8 mouse cellular contexts compared by ENCODE assay signal in the genomic region with DNA sequence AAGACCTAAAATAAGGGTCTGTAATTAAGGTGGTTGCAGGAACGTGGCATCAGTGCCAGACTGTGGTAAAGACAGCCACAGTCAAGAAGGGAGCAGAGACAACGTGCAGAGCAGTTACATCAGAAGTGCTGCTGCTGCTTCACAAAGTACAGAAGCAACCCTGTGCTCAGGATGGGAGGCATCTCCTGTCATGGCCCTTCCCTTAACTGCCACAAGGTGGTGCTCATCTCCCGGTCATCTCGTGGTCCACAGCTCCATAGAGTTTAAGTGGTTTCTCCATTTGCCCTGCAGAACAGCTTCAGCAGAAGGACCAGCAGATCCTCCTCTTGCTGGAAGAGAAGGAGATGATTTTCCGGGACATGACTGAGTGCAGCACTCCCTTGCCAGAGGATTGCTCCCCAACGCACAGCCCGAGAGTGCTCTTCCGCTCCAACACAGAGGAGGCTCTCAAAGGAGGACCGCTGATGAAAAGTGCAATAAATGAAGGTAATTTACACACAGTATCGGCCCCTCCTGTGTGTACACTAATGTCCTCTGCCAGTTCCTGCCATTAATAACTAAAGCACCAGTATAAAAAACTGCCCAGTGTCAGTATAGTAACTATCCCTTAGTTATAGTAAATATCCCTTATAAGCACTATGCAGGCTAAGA.
A peak's percentile ranks its signal among the peaks of the same experiment; 100 is the strongest.
DNase-seq lines count a peak whose midpoint lies in the region; ATAC-seq and TF ChIP-seq lines count a peak whose summit lies in the region.

No protein-coding gene starts in this region.

- WGBS in embryonic facial prominence, embryonic 12.5 days: 55% methylated on average over 10 of the region's 10 CpGs
- 53% methylated on average over 10 of the region's 10 CpGs for WGBS in heart, embryonic 10.5 days
- 55% methylated on average over 10 of the region's 10 CpGs for WGBS in limb, embryonic 14.5 days
- 57% methylated on average over 10 of the region's 10 CpGs for WGBS in midbrain, postnatal 0 days

- H3K36me3 ChIP-seq in embryonic facial prominence, embryonic 12.5 days: peaks cover 73% of the 10 kb centered on the region
- H3K36me3 ChIP-seq in heart, embryonic 10.5 days: peaks cover 77% of the 10 kb centered on the region
- peaks cover 69% of the 10 kb centered on the region for H3K36me3 ChIP-seq in limb, embryonic 14.5 days (ENCODE audit: control insufficient read depth, insufficient read depth, low read length)
- H3K36me3 ChIP-seq in midbrain, postnatal 0 days (ENCODE audit: insufficient read depth, low read length): peaks cover 2% of the 10 kb centered on the region
- peaks cover 24% of the 10 kb centered on the region for H3K36me3 ChIP-seq in splenic B cell, adult 2 months (ENCODE audit: control insufficient read depth, insufficient read depth, low read length, poor library complexity, severe bottlenecking)

- no peak for TF ChIP-seq POLR2A in limb, embryonic 14.5 days (IDR thresholded peaks at IDR 0.05; ENCODE audit: borderline replicate concordance, extremely low read depth, insufficient read depth, insufficient read length)

- peak; percentile 67; the same call in 1 of the 2 replicates for ATAC-seq in embryonic facial prominence, embryonic 12.5 days (ENCODE audit: insufficient number of reproducible peaks, insufficient read depth, low FRiP score, low TSS enrichment)
- ATAC-seq in limb, embryonic 14.5 days (ENCODE audit: low FRiP score, low read depth): peak; percentile 85
- ATAC-seq in midbrain, postnatal 0 days (ENCODE audit: low FRiP score): peak; percentile 80

- no peak overlapping the region for H3K4me2 ChIP-seq in embryonic facial prominence, embryonic 12.5 days (replicated peaks)
- H3K4me2 ChIP-seq in limb, embryonic 14.5 days (replicated peaks; ENCODE audit: low read depth, low read length, severe bottlenecking): no peak overlapping the region
- H3K4me2 ChIP-seq in midbrain, postnatal 0 days (ENCODE audit: low read depth, low read length, poor library complexity, severe bottlenecking): no peak overlapping the region

- H3K9me3 ChIP-seq in embryonic facial prominence, embryonic 12.5 days: no peaks in the 10 kb centered on the region
- H3K9me3 ChIP-seq in heart, embryonic 10.5 days: no peaks in the 10 kb centered on the region
- H3K9me3 ChIP-seq in limb, embryonic 14.5 days (ENCODE audit: control insufficient read depth, low read length): no peaks in the 10 kb centered on the region
- H3K9me3 ChIP-seq in midbrain, postnatal 0 days (ENCODE audit: low read length): no peaks in the 10 kb centered on the region

- H3K4me1 ChIP-seq in embryonic facial prominence, embryonic 12.5 days: no peaks in the 10 kb centered on the region
- no peaks in the 10 kb centered on the region for H3K4me1 ChIP-seq in heart, embryonic 10.5 days
- no peaks in the 10 kb centered on the region for H3K4me1 ChIP-seq in limb, embryonic 14.5 days (ENCODE audit: control insufficient read depth, insufficient read depth, low read length)
- no peaks in the 10 kb centered on the region for H3K4me1 ChIP-seq in midbrain, postnatal 0 days (ENCODE audit: insufficient read depth, low read length)

- DNase-seq in 416B (ENCODE audit: low read depth): peak; percentile 78
- DNase-seq in adrenal gland, adult 8-10 months: peak; percentile 37
- DNase-seq in heart, embryonic 10.5 days (ENCODE audit: low spot score): peak; percentile 86
- DNase-seq in kidney, adult 9 months: peak; percentile 64
- DNase-seq in limb, embryonic 14.5 days (ENCODE audit: low spot score): peak; percentile 72
- peak; percentile 82 for DNase-seq in midbrain, postnatal 0 days (ENCODE audit: low spot score)
- peak; percentile 82 for DNase-seq in splenic B cell, adult 2 months (ENCODE audit: low read depth, low spot score)

- H3K27ac ChIP-seq in embryonic facial prominence, embryonic 12.5 days: no peak overlapping the region
- no peak overlapping the region for H3K27ac ChIP-seq in heart, embryonic 10.5 days
- H3K27ac ChIP-seq in limb, embryonic 14.5 days (replicated peaks; ENCODE audit: low read depth, low read length): no peak overlapping the region
- H3K27ac ChIP-seq in midbrain, postnatal 0 days (ENCODE audit: low read depth, low read length): no peak overlapping the region

- H3K4me3 ChIP-seq in embryonic facial prominence, embryonic 12.5 days: no peak overlapping the region
- no peak overlapping the region for H3K4me3 ChIP-seq in heart, embryonic 10.5 days
- H3K4me3 ChIP-seq in limb, embryonic 14.5 days (replicated peaks; ENCODE audit: low read length): no peak overlapping the region
- no peak overlapping the region for H3K4me3 ChIP-seq in midbrain, postnatal 0 days (ENCODE audit: low read depth, low read length)

- no peak overlapping the region for H3K9ac ChIP-seq in embryonic facial prominence, embryonic 12.5 days
- H3K9ac ChIP-seq in limb, embryonic 14.5 days (ENCODE audit: low read depth, low read length, severe bottlenecking): no peak overlapping the region
- no peak overlapping the region for H3K9ac ChIP-seq in midbrain, postnatal 0 days (replicated peaks; ENCODE audit: low read length, poor library complexity, severe bottlenecking)

- H3K27me3 ChIP-seq in embryonic facial prominence, embryonic 12.5 days: no peaks in the 10 kb centered on the region
- H3K27me3 ChIP-seq in heart, embryonic 10.5 days (ENCODE audit: insufficient read depth, poor library complexity, severe bottlenecking): no peaks in the 10 kb centered on the region
- H3K27me3 ChIP-seq in limb, embryonic 14.5 days (ENCODE audit: control insufficient read depth, insufficient read depth, low read length): no peaks in the 10 kb centered on the region
- H3K27me3 ChIP-seq in midbrain, postnatal 0 days (ENCODE audit: insufficient read depth, low read length): no peaks in the 10 kb centered on the region
- H3K27me3 ChIP-seq in splenic B cell, adult 2 months (ENCODE audit: control insufficient read depth, insufficient read depth, low read length, poor library complexity, severe bottlenecking): no peaks in the 10 kb centered on the region

- TF ChIP-seq CTCF in midbrain, postnatal 0 days (IDR thresholded peaks at IDR 0.05): peak; percentile 94
